Mouse (Mus musculus) kidney, postnatal 0 days (tissue): ENCODE data around the gene Ascc2. TPM values are rescaled to one million over a fixed set of nuclear protein-coding genes. Genes with fewer than 3 reads are reported as not detected.
A peak's percentile ranks its signal among the peaks of the same experiment; 100 is the strongest.

Experiments
- ATAC-seq: fragments of 200-750 bp; cut with Nextera tagmentation; replicated peaks from 2 replicates; pipeline ENCODE4 v1.8.0; 2017; ENCODE audit warnings: low read depth, moderate number of reproducible peaks, moderate TSS enrichment, moderate library complexity; ENCODE audit not compliant: low FRiP score
- DNase-seq: peaks from one replicate; pipeline ENCODE4 v3.0.0-alpha.2; 2016; ENCODE audit warnings: low spot score
- H3K27ac ChIP-seq: fragments of 300-500 bp; sonication (generic); 2 replicates; pipeline ENCODE4 v1.5.1; 2014; ENCODE audit warnings: mild to moderate bottlenecking
- H3K27me3 ChIP-seq: fragments of 300-500 bp; sonication (generic); 2 replicates; pipeline ENCODE4 v1.6.1; 2014; ENCODE audit warnings: low read length, mixed read lengths; ENCODE audit not compliant: insufficient read depth
- H3K36me3 ChIP-seq: fragments of 300-500 bp; sonication (generic); 2 replicates; pipeline ENCODE4 v1.6.1; 2014; ENCODE audit warnings: low read length, mixed read lengths; ENCODE audit not compliant: insufficient read depth
- H3K4me1 ChIP-seq: fragments of 300-500 bp; sonication (generic); replicated peaks from 2 replicates; pipeline ENCODE4 v1.6.1; 2014; ENCODE audit warnings: antibody characterized with exemption, low read length, mixed read lengths; ENCODE audit not compliant: insufficient read depth
- H3K4me2 ChIP-seq: fragments of 300-500 bp; sonication (generic); 2 replicates; pipeline ENCODE4 v1.6.1; 2014; ENCODE audit warnings: mild to moderate bottlenecking, low read length, moderate library complexity, mixed read lengths
- H3K4me3 ChIP-seq: fragments of 300-500 bp; sonication (generic); replicated peaks from 2 replicates; pipeline ENCODE4 v1.5.1; 2014; ENCODE audit warnings: low read depth, low read length
- H3K9ac ChIP-seq: fragments of 300-500 bp; sonication (generic); 2 replicates; pipeline ENCODE4 v1.6.1; 2014; ENCODE audit warnings: low read depth, low read length
- H3K9me3 ChIP-seq: fragments of 300-500 bp; sonication (generic); replicated peaks from 2 replicates; pipeline ENCODE4 v1.6.1; 2016; ENCODE audit warnings: low read length, inconsistent platforms, mixed read lengths
- CTCF ChIP-seq: IDR thresholded peaks from 2 replicates; pipeline ENCODE4 v1.5.1; 2016; ENCODE audit warnings: antibody characterized with exemption, low read depth, mild to moderate bottlenecking, moderate library complexity
- WGBS: fragments of 180-500 bp; shearing (Covaris S2); extraction: QIAGEN DNeasy Blood & Tissue Kit; methylation state at CpG from one replicate; pipeline ENCODE4 v1.1.7; 2014; 5-methylcytosine and 5-hydroxymethylcytosine counted together
- polyA plus RNA-seq: library from polyadenylated mRNA; unstranded; fragments of >200 nt; fragmentation: Nextera tagmentation; extraction: Ambion mirVana; gene quantifications from 2 replicates; pipeline ENCODE4 v1.2.1, GENCODE M21; 2015

The Ascc2 gene
- polyA plus RNA-seq, 1 experiment from 2014 or later = 23.2 TPM

DNA sequence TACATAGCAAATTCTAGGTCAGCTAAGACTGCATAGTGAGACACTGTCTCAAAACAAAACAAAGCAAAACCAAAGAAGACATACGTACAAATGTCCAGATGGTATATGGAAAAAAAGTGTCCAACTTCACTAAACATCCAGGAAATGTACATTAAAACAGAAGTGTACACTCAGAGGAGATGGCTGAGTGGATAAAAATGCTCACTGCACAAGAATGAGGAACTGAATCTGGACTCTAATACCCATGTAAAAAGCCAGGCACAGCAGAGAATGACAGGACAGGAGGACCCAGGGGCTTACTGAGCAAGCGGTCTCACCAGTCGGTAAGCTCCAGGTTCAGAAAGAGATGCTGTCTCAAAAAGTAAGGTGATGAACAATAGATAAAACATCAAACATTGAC, 37.6 kb upstream of the Ascc2 start:
- DNase-seq = no peak
- no peak for TF ChIP-seq CTCF
- Histone ChIP-seq H3K4me3 (no peak overlapping the region), H3K4me1 (peaks cover 5% of the 10 kb centered on the region), H3K36me3 (no peaks in the 10 kb centered on the region), H3K9me3 (no peaks in the 10 kb centered on the region), H3K27me3 (no peaks in the 10 kb centered on the region), H3K4me2 (no peak overlapping the region), H3K9ac (no peak overlapping the region), H3K27ac (no peak overlapping the region)
- 91% methylated on average over 3 of the region's 3 CpGs for WGBS
- no peak for ATAC-seq

DNA sequence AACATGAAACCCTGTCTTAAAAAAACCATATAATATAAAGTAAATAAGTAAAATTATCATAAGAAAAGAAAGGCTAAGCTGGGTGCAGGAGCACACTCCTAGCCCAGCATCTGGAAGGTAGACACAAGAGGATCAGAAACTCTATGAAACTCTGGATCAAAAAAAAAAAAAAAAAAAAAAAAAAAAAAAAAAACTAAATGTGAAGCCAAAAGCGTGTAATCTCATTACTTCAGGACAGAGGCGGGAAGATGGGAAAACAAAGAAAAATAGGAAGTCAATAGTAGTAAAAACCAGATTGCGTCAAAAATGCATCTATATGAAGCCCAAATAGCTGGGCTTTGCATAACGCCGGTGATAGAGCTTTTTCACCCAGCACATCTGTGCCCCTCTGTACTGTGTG, 35.7 kb upstream of the Ascc2 start:
- no peak for TF ChIP-seq CTCF
- 93% methylated on average over 5 of the region's 5 CpGs for WGBS
- no peak for DNase-seq
- Histone ChIP-seq H3K36me3 (no peaks in the 10 kb centered on the region), H3K4me1 (peaks cover 5% of the 10 kb centered on the region), H3K27me3 (no peaks in the 10 kb centered on the region), H3K4me2 (no peak overlapping the region), H3K4me3 (no peak overlapping the region), H3K9me3 (no peaks in the 10 kb centered on the region), H3K9ac (no peak overlapping the region), H3K27ac (no peak overlapping the region)
- ATAC-seq = no peak

- H3K36me3 ChIP-seq = no peaks in the 10 kb centered on the region
- no peak overlapping the region for H3K27ac ChIP-seq
- no peak overlapping the region for H3K4me2 ChIP-seq
- no peak overlapping the region for H3K9ac ChIP-seq
- no peak overlapping the region for H3K4me3 ChIP-seq
- H3K9me3 ChIP-seq = no peaks in the 10 kb centered on the region
- H3K4me1 ChIP-seq = peaks cover 5% of the 10 kb centered on the region
- no peak for DNase-seq
- no peak for TF ChIP-seq CTCF
- WGBS = 20% methylated on average over 11 of the region's 12 CpGs
- ATAC-seq = no peak
- H3K27me3 ChIP-seq = no peaks in the 10 kb centered on the region
Measured at GRCm38 (mm10) chr11:4602691-4603441, 34.7 kb upstream of the Ascc2 start.

DNA sequence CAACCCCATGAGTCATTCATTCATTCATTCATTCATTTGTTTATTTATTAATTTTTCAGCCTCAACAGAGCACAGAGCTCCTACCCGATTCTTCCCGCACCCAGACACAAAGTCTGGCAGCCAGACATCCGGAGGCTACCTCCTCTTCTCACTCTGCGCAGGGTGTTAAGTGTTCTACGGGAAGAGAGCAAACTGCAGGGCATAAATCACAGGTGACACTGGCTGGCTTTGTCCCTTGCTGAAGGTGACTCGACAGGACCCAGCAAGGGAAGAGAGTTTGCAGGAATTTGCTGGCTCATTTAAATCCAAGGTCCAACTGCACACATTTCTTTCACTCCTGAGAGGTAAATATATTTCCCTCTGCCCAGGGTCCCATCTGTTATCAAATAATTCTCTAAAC, 33.1 kb upstream of the Ascc2 start:
- Histone ChIP-seq H3K27me3 (no peaks in the 10 kb centered on the region), H3K4me3 (no peak overlapping the region), H3K4me2 (no peak overlapping the region), H3K4me1 (peaks cover 5% of the 10 kb centered on the region), H3K9ac (no peak overlapping the region), H3K36me3 (no peaks in the 10 kb centered on the region), H3K27ac (no peak overlapping the region), H3K9me3 (no peaks in the 10 kb centered on the region)
- ATAC-seq (peak; percentile 65; the same call in 1 of the 2 replicates), DNase-seq (peak; percentile 59)
- no peak for TF ChIP-seq CTCF
- WGBS = 11% methylated on average over 6 of the region's 6 CpGs

- no peak overlapping the region for H3K27ac ChIP-seq
- WGBS = 50% methylated on average over 7 of the region's 7 CpGs
- H3K36me3 ChIP-seq = no peaks in the 10 kb centered on the region
- H3K4me1 ChIP-seq = peaks cover 5% of the 10 kb centered on the region
- TF ChIP-seq CTCF = no peak
- ATAC-seq (peak; percentile 49), DNase-seq (peak; percentile 25)
- no peaks in the 10 kb centered on the region for H3K27me3 ChIP-seq
- H3K9me3 ChIP-seq = no peaks in the 10 kb centered on the region
- H3K4me2 ChIP-seq = no peak overlapping the region
- H3K4me3 ChIP-seq = no peak overlapping the region
- no peak overlapping the region for H3K9ac ChIP-seq
Measured at GRCm38 (mm10) chr11:4605414-4605813, 32.1 kb upstream of the Ascc2 start.

DNA sequence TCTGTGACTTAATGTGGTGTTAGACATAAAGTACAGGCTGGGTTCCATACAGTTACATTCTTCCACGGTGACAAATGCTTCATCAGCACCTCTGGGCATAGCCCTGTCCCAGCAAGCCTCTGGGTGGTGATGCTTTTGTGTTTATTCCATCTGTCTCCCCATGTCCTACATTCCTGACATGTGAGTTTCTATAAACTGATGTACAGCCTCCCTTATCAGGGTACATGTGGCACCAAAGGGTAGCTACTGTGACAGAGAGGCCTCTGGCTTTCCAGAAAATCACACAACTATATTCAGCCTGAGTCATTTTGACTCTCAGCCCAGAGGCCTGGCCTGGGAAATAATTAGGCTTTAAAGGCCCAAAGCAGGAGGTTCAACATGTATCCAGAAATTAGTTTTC, 31.0 kb upstream of the Ascc2 start:
- Histone ChIP-seq H3K36me3 (no peaks in the 10 kb centered on the region), H3K27me3 (no peaks in the 10 kb centered on the region), H3K27ac (no peak overlapping the region), H3K9me3 (no peaks in the 10 kb centered on the region), H3K4me3 (no peak overlapping the region), H3K4me1 (peaks cover 5% of the 10 kb centered on the region), H3K4me2 (no peak overlapping the region), H3K9ac (no peak overlapping the region)
- no peak for DNase-seq
- 68% methylated on average over 1 of the region's 1 CpGs for WGBS
- no peak for ATAC-seq
- no peak for TF ChIP-seq CTCF

DNA sequence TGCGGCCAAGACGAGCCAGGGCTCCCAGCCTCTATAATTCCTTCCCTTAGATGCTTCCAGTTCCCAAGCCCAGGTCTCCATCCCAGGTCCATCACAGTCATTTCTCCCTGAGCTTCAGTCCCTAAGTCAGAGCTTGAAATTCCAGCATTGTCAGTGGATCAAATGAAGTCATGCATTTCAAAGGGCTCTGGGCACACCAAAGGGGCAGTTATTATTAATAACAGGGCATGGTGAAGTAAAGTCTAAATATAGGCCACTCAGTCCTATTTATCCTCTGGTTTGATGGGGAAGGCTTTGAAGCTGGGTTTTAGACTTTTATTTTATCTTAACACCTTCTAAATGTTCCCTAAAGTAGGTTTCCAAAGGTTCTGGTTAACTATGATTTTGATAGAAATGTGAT, 25.6 kb upstream of the Ascc2 start:
- H3K27ac ChIP-seq = no peak overlapping the region
- 43% methylated on average over 2 of the region's 2 CpGs for WGBS
- H3K9ac ChIP-seq = no peak overlapping the region
- no peaks in the 10 kb centered on the region for H3K36me3 ChIP-seq
- no peaks in the 10 kb centered on the region for H3K4me1 ChIP-seq
- no peaks in the 10 kb centered on the region for H3K27me3 ChIP-seq
- H3K4me2 ChIP-seq = no peak overlapping the region
- H3K9me3 ChIP-seq = no peaks in the 10 kb centered on the region
- no peak for TF ChIP-seq CTCF
- ATAC-seq (no peak), DNase-seq (no peak)
- H3K4me3 ChIP-seq = no peak overlapping the region
